ENCODE assay signal across 22 mouse cellular contexts in the genomic region with DNA sequence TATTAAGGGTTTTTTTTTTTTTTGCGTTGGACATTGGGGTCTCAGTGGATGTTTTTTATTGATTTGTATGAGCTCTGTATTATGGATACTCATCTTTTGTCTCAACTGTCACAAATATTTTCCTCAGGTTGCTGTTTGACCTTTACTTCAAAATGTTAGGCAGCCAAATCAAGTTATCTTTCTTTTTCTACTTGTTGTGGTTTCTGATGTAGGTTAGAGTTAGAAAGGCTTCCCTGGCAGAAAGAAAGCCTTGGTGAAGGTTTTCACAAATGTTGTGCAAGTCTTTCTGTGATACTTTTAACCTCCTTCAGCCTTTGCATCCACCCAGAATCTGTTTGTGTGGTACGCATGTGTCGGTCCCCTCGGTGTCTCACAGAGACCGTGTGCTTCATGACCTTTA. TPM values are rescaled to one million over a fixed set of nuclear protein-coding genes. Genes with fewer than 3 reads are reported as not detected.
"Had no signal": no experiment of that assay in that cellular context is flagged by ENCODE, and none has a peak within 500 bp of the region (broad histone marks: within the 10 kb centered on the region; RNA-seq: fewer than 3 reads in every experiment).

No protein-coding gene starts in this region.

- H3K9ac ChIP-seq: liver, embryonic 13.5 days; liver, embryonic 15.5 days; liver, postnatal 0 days; lung, embryonic 15.5 days; midbrain, embryonic 12.5 days; neural tube, embryonic 13.5 days; neural tube, embryonic 15.5 days had no signal

- H3K27me3 ChIP-seq: liver, embryonic 13.5 days; liver, embryonic 15.5 days; lung, embryonic 15.5 days; midbrain, embryonic 12.5 days; neural tube, embryonic 13.5 days; neural tube, embryonic 15.5 days had no signal

- ATAC-seq: liver, postnatal 0 days; lung, postnatal 0 days had no signal

- H3K27ac ChIP-seq: liver, embryonic 13.5 days; liver, embryonic 15.5 days; lung, embryonic 15.5 days; macrophage; midbrain, embryonic 12.5 days; neural tube, embryonic 13.5 days; neural tube, embryonic 15.5 days had no signal

- H3K4me1 ChIP-seq: liver, embryonic 13.5 days; liver, embryonic 15.5 days; lung, embryonic 15.5 days; megakaryocyte, embryonic 14.5 days; neural tube, embryonic 13.5 days; neural tube, embryonic 15.5 days had no signal

- DNase-seq: liver, embryonic 13.5 days; liver, postnatal 0 days; lung, adult 2 months; lung, postnatal 14 days; lung, postnatal 36 days; midbrain, embryonic 14.5 days; retina, postnatal 1 day; right cerebral cortex, adult 18-20 months; right cerebral cortex, postnatal 25 days; right cerebral cortex, postnatal 4 days; spleen, adult 18-20 months; thymus, adult 18-20 months; thymus, postnatal 4 days had no signal

- H3K9me3 ChIP-seq: liver, embryonic 13.5 days; liver, embryonic 15.5 days; lung, embryonic 15.5 days; megakaryocyte, embryonic 14.5 days; midbrain, embryonic 12.5 days; neural tube, embryonic 13.5 days; neural tube, embryonic 15.5 days had no signal

- H3K36me3 ChIP-seq: liver, embryonic 13.5 days; liver, embryonic 15.5 days; lung, embryonic 15.5 days; midbrain, embryonic 12.5 days; neural tube, embryonic 13.5 days; neural tube, embryonic 15.5 days had no signal

- H3K4me2 ChIP-seq: liver, embryonic 11.5 days; liver, embryonic 13.5 days; liver, embryonic 15.5 days; lung, embryonic 15.5 days; midbrain, embryonic 12.5 days; neural tube, embryonic 13.5 days; neural tube, embryonic 15.5 days had no signal

- H3K4me3 ChIP-seq: liver, embryonic 13.5 days; liver, embryonic 15.5 days; lung, embryonic 15.5 days; megakaryocyte, embryonic 14.5 days; midbrain, embryonic 12.5 days; neural tube, embryonic 13.5 days; neural tube, embryonic 15.5 days had no signal

RNA-seq across cellular contexts. Expression of gene Cd5, which starts 13.8 kb away (rescaled TPM):
- polyA plus RNA-seq: liver, embryonic 11.5 days; liver, embryonic 13.5 days; liver, embryonic 15.5 days had no signal
